Mouse (Mus musculus) thymus, postnatal 4 days (tissue): ENCODE measurements around the gene Nfkbiz.

ENCODE experiments used
- DNase-seq: peaks from one replicate; pipeline ENCODE4 v3.0.0; 2021

Gene Nfkbiz

GRCm38 (mm10) chr16:55831451-55831850 lies 7.2 kb downstream of the Nfkbiz start:
- DNase-seq, result no peak

GRCm38 (mm10) chr16:55823398-55824155 lies 15.1 kb downstream of the Nfkbiz start:
- no peak for DNase-seq

GRCm38 (mm10) chr16:55822741-55823397 lies 15.8 kb downstream of the Nfkbiz start:
- DNase-seq, result no peak

GRCm38 (mm10) chr16:55821997-55822740 lies 16.5 kb downstream of the Nfkbiz start:
- DNase-seq, result peak; percentile 86

GRCm38 (mm10) chr16:55821571-55821981 lies 17.1 kb downstream of the Nfkbiz start:
- peak; percentile 67 for DNase-seq

GRCm38 (mm10) chr16:55820916-55821570 lies 17.7 kb downstream of the Nfkbiz start:
- peak; percentile 32 for DNase-seq

- peak; percentile 52 for DNase-seq
These were observed 18.4 kb downstream of the Nfkbiz start for GRCm38 (mm10) chr16:55820161-55820915.

GRCm38 (mm10) chr16:55819186-55819861 lies 19.4 kb downstream of the Nfkbiz start:
- DNase-seq, result peak; percentile 34

GRCm38 (mm10) chr16:55817717-55818515 lies 20.8 kb downstream of the Nfkbiz start:
- no peak for DNase-seq

GRCm38 (mm10) chr16:55816202-55816941 lies 22.3 kb downstream of the Nfkbiz start:
- no peak for DNase-seq

- DNase-seq, result no peak
These were observed 23.2 kb downstream of the Nfkbiz start for GRCm38 (mm10) chr16:55815466-55815865.

- DNase-seq, result no peak
These were observed 24.0 kb downstream of the Nfkbiz start for GRCm38 (mm10) chr16:55814686-55815085.

- DNase-seq, result no peak
These were observed 24.8 kb downstream of the Nfkbiz start for GRCm38 (mm10) chr16:55813916-55814315.

- no peak for DNase-seq
These were observed 26.9 kb downstream of the Nfkbiz start for GRCm38 (mm10) chr16:55811792-55812191.

GRCm38 (mm10) chr16:55809779-55810514 lies 28.8 kb downstream of the Nfkbiz start:
- DNase-seq, result no peak

- no peak for DNase-seq
These were observed 29.4 kb downstream of the Nfkbiz start for GRCm38 (mm10) chr16:55809345-55809744.

GRCm38 (mm10) chr16:55807505-55807932 lies 31.2 kb downstream of the Nfkbiz start:
- DNase-seq, result no peak

GRCm38 (mm10) chr16:55804799-55805198 lies 33.9 kb downstream of the Nfkbiz start:
- no peak for DNase-seq

- no peak for DNase-seq
These were observed 37.1 kb downstream of the Nfkbiz start for GRCm38 (mm10) chr16:55801629-55802028.
